Mouse (Mus musculus): ENCODE results near the gene Osbpl10. TPM values are rescaled to one million over a fixed set of nuclear protein-coding genes. Genes with fewer than 3 reads are reported as not detected.

The Osbpl10 gene
- polyA plus RNA-seq, 1 experiment from 2014 or later = 3.6 TPM

DNA sequence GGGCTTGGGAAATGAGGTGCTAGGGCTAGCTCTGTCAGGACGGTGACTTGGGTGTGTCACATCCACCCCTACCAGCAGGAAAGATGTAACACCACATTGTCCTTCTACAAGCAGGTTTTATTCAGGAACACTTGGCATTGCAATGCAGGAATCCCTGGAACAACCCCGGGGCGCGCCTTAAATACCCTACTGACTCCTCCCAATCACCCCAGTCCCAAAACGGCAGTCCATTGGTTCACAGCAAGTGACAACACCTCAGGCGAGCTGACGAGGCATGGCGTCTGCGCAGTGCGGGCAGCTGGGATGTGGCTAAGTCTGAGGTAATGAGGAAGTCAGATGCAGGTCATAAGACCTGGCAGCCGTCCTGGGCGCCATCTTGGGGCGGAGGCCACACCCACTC, 191.2 kb downstream of the Osbpl10 start:
- ATAC-seq (ENCODE audit: insufficient number of reproducible peaks, insufficient read depth, low FRiP score, low TSS enrichment, low read depth) = no peak
- no peaks in the 10 kb centered on the region for H3K36me3 ChIP-seq
- no peak overlapping the region for H3K4me2 ChIP-seq
- no peak overlapping the region for H3K27ac ChIP-seq
- no peaks in the 10 kb centered on the region for H3K9me3 ChIP-seq
- WGBS = 88% methylated on average over 13 of the region's 13 CpGs
- no peak overlapping the region for H3K4me3 ChIP-seq (replicated peaks)
- no peaks in the 10 kb centered on the region for H3K4me1 ChIP-seq (replicated peaks)
- H3K27me3 ChIP-seq = no peaks in the 10 kb centered on the region
- H3K9ac ChIP-seq (replicated peaks) = no peak overlapping the region

DNA sequence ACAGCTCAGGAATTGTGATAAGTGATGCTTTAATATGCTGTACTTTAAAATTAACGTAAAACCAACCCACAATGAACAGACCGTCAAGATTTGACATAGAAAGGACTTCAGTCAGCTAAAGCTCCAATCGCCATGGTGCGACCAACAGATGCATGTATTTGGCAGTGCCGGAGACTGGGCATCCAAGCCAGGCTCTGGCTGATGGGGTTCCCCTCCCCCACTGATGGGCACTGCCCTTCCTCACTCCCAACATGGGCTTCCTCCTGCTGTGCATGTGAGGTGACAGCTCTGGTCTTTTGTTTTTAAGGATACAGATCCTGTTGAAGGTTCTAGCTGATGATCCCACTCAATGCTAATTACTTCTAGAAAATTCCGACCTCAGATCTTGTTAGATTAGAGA, 193.7 kb downstream of the Osbpl10 start:
- Histone ChIP-seq H3K36me3 (no peaks in the 10 kb centered on the region), H3K27me3 (no peaks in the 10 kb centered on the region), H3K9me3 (no peaks in the 10 kb centered on the region), H3K27ac (no peak overlapping the region), H3K4me2 (no peak overlapping the region), H3K4me1 (replicated peaks) (no peaks in the 10 kb centered on the region), H3K4me3 (replicated peaks) (no peak overlapping the region), H3K9ac (replicated peaks) (no peak overlapping the region)
- ATAC-seq (ENCODE audit: insufficient number of reproducible peaks, insufficient read depth, low FRiP score, low TSS enrichment, low read depth) = no peak
- 93% methylated on average over 6 of the region's 6 CpGs for WGBS

DNA sequence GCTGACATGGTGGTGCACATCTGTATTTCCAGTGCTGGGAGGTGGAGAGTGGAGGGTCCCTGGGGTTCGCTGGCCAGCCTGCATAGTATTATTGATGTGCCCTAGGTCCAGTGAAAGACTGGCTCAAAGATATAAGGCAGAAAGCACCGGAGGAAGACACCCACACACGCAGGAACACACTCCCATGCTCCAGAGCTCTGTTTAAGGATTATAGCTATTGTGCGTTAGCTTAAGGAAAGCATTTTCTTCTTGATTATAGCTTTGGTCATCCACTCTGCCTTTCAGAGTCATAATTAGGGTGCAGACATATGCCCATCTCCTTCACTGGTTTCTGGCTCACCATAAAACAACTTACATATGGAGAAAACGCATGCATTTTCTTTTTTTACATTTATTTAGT, 200.8 kb downstream of the Osbpl10 start:
- H3K9ac ChIP-seq (replicated peaks) = no peak overlapping the region
- no peak for ATAC-seq (ENCODE audit: insufficient number of reproducible peaks, insufficient read depth, low FRiP score, low TSS enrichment, low read depth)

DNA sequence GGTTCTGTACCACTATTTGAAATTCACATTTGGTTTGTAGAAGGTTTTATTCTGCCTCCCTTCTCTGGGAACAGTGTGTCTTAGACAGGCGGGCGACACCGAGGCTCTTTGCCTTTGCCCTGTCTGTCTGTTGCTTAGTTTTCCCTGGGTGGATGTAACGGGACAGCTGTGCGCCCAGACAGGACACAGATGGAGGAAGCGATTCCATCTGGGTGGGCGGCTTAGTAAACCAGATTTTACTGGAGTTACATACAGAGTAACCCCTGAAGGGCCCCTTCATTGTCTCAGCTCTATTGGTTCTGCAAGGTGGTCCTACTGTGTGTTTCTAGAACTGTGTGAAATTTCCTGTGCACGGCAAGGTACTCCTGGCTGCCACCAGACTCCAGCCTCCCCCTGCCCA, 201.6 kb downstream of the Osbpl10 start:
- Histone ChIP-seq H3K9ac (replicated peaks) (no peak overlapping the region), H3K27me3 (no peaks in the 10 kb centered on the region), H3K27ac (no peak overlapping the region), H3K9me3 (no peaks in the 10 kb centered on the region), H3K4me2 (no peak overlapping the region), H3K4me3 (replicated peaks) (no peak overlapping the region), H3K36me3 (no peaks in the 10 kb centered on the region), H3K4me1 (replicated peaks) (peaks cover 18% of the 10 kb centered on the region; the same call in 1 of the 2 replicates)
- ATAC-seq (ENCODE audit: insufficient number of reproducible peaks, insufficient read depth, low FRiP score, low TSS enrichment, low read depth) = no peak
- 48% methylated on average over 8 of the region's 8 CpGs for whole genome bisulfite sequencing

More for the DNA sequence above, 200.8 kb downstream of the Osbpl10 start:
- H3K36me3 ChIP-seq = no peaks in the 10 kb centered on the region
- no peak overlapping the region for H3K4me3 ChIP-seq (replicated peaks)
- no peak overlapping the region for H3K4me2 ChIP-seq
- WGBS = 88% methylated on average over 5 of the region's 5 CpGs
- H3K27ac ChIP-seq = no peak overlapping the region
- H3K9me3 ChIP-seq = no peaks in the 10 kb centered on the region
- no peaks in the 10 kb centered on the region for H3K27me3 ChIP-seq
- H3K4me1 ChIP-seq (replicated peaks) = peaks cover 18% of the 10 kb centered on the region; the same call in 1 of the 2 replicates

DNA sequence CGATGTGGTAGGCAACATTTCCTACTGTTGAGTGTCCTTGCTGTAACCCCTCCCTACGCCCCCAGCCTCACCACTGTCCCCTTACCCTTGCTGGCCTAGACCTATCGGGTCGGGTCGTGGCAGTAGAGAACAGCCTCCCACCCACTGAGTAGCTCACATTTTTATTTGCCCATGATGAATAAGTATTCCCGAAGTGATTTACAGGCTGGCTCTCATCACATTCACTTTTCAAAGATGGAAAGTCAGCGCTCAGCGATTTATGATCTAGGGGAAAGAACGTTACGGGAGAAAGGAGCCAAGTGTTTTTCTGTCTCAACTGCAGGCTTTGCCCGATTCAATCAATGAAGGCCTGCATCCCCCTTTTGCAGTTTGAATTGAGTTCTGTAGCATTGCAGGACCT, 208.0 kb downstream of the Osbpl10 start:
- no peak overlapping the region for H3K9ac ChIP-seq (replicated peaks)
- no peak overlapping the region for H3K4me3 ChIP-seq (replicated peaks)
- H3K9me3 ChIP-seq = no peaks in the 10 kb centered on the region
- peaks cover 31% of the 10 kb centered on the region for H3K4me1 ChIP-seq (replicated peaks)
- ATAC-seq (ENCODE audit: insufficient number of reproducible peaks, insufficient read depth, low FRiP score, low TSS enrichment, low read depth) = no peak
- WGBS = 51% methylated on average over 11 of the region's 11 CpGs
- H3K27me3 ChIP-seq = no peaks in the 10 kb centered on the region
- no peak overlapping the region for H3K27ac ChIP-seq
- no peak overlapping the region for H3K4me2 ChIP-seq
- no peaks in the 10 kb centered on the region for H3K36me3 ChIP-seq

DNA sequence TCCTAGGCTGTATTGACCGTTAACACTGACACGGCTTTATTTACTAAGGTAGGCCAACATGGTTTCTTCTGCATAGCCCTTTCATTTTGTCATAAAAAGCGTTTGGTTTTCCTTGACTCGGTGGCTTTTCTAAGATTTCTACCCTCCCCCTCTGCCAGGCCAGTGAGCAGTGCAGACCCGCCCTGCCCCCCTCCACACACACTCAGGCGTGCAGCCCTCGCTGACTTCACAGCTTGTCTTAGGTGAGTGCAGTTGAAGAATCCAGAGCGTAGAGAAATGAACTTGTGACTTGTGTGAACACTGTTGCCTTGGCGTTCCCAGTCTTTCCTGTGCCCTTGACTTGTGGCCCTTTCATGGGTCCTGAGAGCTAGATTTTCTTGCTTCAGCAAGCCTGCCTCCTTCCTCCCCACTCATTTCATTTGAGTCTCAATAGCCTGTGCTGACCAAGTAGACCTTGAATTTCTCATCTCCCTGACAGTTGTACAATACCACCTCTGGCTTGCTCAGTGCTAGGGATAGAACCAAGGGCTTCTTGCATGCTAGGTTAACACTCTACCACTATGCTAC, 212.1 kb downstream of the Osbpl10 start:
- H3K4me2 ChIP-seq = no peak overlapping the region
- H3K27ac ChIP-seq = no peak overlapping the region
- H3K9ac ChIP-seq (replicated peaks) = no peak overlapping the region
- no peak overlapping the region for H3K4me3 ChIP-seq (replicated peaks)
- no peaks in the 10 kb centered on the region for H3K36me3 ChIP-seq
- ATAC-seq (ENCODE audit: insufficient number of reproducible peaks, insufficient read depth, low FRiP score, low TSS enrichment, low read depth) = no peak
- WGBS = 31% methylated on average over 9 of the region's 9 CpGs
- no peaks in the 10 kb centered on the region for H3K27me3 ChIP-seq
- H3K4me1 ChIP-seq (replicated peaks) = peaks cover 36% of the 10 kb centered on the region
- peaks cover 3% of the 10 kb centered on the region; the same call in 1 of the 2 replicates for H3K9me3 ChIP-seq

DNA sequence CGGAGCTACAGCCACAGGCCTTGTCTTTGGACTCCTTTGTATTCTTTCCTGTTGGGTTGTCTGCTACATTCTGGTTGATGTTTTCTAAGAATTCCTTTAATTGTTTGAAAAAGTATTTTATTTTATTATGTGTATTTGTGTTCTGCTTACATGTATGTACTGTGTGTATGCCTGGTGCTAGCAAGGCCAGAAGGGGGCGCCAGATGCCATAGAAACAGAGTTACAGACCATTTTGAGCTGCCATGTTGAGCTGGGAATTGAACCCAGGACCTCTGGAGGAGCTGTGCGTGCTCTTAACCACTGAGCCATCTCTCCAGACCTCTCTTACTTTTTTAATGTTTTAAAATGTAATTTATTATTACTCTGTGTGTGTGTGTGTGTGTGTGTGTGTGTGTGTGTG, 214.5 kb downstream of the Osbpl10 start:
- no peak overlapping the region for H3K27ac ChIP-seq
- H3K36me3 ChIP-seq = no peaks in the 10 kb centered on the region
- no peak overlapping the region for H3K4me3 ChIP-seq (replicated peaks)
- no peaks in the 10 kb centered on the region for H3K27me3 ChIP-seq
- no peak for ATAC-seq (ENCODE audit: insufficient number of reproducible peaks, insufficient read depth, low FRiP score, low TSS enrichment, low read depth)
- peaks cover 3% of the 10 kb centered on the region; the same call in 1 of the 2 replicates for H3K9me3 ChIP-seq
- WGBS = 77% methylated on average over 3 of the region's 3 CpGs
- peaks cover 26% of the 10 kb centered on the region for H3K4me1 ChIP-seq (replicated peaks)
- no peak overlapping the region for H3K4me2 ChIP-seq
- H3K9ac ChIP-seq (replicated peaks) = no peak overlapping the region

DNA sequence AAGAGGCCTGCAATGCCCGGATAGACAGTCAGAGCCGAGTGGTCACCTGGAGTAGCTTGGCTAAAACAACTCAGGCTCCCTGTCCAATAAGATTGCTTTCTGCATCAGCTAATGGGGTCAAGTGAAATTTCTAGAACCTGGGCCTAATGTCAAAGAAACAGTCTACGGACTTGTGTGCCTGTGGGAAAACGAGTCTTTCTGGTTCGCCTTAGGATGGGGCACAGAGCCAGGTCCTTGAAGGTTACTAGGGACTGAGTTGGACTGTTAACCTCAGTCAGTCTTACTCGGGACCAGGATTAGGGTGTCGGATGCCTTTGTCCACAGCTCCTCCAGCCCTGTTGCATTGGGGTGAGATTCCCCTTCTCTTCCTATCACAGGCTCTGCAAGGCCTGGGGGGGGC, 218.7 kb downstream of the Osbpl10 start:
- no peak for ATAC-seq (ENCODE audit: insufficient number of reproducible peaks, insufficient read depth, low FRiP score, low TSS enrichment, low read depth)
- no peak overlapping the region for H3K27ac ChIP-seq
- 76% methylated on average over 7 of the region's 7 CpGs for WGBS
- peaks cover 9% of the 10 kb centered on the region for H3K4me1 ChIP-seq (replicated peaks)
- no peaks in the 10 kb centered on the region for H3K36me3 ChIP-seq
- H3K9me3 ChIP-seq = peaks cover 3% of the 10 kb centered on the region; the same call in 1 of the 2 replicates
- no peaks in the 10 kb centered on the region for H3K27me3 ChIP-seq
- no peak overlapping the region for H3K9ac ChIP-seq (replicated peaks)
- no peak overlapping the region for H3K4me3 ChIP-seq (replicated peaks)
- H3K4me2 ChIP-seq = no peak overlapping the region

DNA sequence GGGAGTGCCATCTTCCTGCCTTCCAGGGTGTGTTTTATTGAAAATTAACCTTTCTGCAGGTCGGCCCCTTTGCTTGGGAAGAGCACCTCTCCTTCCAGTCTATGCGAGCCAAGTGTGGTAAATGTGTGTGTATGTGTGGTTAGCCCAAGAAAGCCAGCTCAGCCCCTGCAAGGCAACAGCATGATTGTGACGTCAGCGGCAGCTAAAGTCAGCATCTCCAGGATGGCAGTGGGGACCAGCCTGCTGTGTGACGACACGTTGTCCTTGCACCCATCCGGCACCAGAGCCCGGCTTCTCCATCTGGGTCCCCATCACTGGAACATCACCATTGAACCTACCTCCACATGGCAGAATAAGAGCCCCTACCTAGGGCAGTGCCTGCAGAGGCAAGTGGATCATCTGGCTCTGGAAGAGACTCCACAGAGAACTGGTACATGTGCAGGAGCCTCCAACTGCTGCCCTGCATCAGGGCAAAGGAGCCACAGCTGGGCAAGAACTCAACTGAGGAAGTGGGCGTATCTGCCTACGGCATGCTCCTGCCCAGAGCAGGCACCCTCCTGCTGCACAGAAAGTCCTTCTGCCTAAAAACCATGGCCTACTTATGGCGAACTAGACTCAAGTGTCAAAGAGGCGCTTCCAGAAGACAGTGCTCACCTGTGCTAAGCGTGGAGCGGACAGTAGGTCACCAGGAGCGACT, 221.9 kb downstream of the Osbpl10 start:
- no peak for ATAC-seq (ENCODE audit: insufficient number of reproducible peaks, insufficient read depth, low FRiP score, low TSS enrichment, low read depth)
- no peak overlapping the region for H3K9ac ChIP-seq (replicated peaks)
- no peaks in the 10 kb centered on the region; the same call in 1 of the 2 replicates for H3K27me3 ChIP-seq
- H3K9me3 ChIP-seq = no peaks in the 10 kb centered on the region
- no peak overlapping the region for H3K4me3 ChIP-seq (replicated peaks)
- no peak overlapping the region for H3K27ac ChIP-seq
- H3K4me2 ChIP-seq = no peak overlapping the region
- no peaks in the 10 kb centered on the region for H3K36me3 ChIP-seq
- peaks cover 12% of the 10 kb centered on the region for H3K4me1 ChIP-seq (replicated peaks)
- 92% methylated on average over 15 of the region's 15 CpGs for WGBS

DNA sequence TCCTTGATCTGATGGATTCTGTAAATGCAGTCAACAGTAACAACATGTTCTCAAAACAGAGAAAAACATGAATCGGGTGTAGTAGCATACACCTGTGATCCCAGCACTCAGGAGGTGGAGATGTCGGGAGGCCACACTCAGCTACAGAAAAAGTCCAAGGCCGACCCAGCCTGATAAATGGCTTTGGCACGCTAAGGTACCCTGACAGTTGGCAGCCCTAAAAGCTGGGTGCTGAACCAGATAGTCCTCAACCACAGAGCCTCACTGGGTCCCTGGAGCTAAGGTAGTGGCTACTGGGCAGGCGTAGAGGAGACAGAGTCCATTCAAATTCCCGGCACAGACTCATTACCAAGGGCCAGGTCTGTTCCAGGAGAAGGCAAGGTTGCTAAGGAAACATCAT, 222.9 kb downstream of the Osbpl10 start:
- H3K4me3 ChIP-seq (replicated peaks) = no peak overlapping the region
- no peaks in the 10 kb centered on the region for H3K36me3 ChIP-seq
- H3K9me3 ChIP-seq = no peaks in the 10 kb centered on the region
- no peak overlapping the region for H3K4me2 ChIP-seq
- no peak overlapping the region for H3K27ac ChIP-seq
- no peak overlapping the region for H3K9ac ChIP-seq (replicated peaks)
- WGBS = 78% methylated on average over 6 of the region's 6 CpGs
- ATAC-seq (ENCODE audit: insufficient number of reproducible peaks, insufficient read depth, low FRiP score, low TSS enrichment, low read depth) = no peak
- no peaks in the 10 kb centered on the region; the same call in 1 of the 2 replicates for H3K27me3 ChIP-seq
- H3K4me1 ChIP-seq (replicated peaks) = peaks cover 17% of the 10 kb centered on the region

DNA sequence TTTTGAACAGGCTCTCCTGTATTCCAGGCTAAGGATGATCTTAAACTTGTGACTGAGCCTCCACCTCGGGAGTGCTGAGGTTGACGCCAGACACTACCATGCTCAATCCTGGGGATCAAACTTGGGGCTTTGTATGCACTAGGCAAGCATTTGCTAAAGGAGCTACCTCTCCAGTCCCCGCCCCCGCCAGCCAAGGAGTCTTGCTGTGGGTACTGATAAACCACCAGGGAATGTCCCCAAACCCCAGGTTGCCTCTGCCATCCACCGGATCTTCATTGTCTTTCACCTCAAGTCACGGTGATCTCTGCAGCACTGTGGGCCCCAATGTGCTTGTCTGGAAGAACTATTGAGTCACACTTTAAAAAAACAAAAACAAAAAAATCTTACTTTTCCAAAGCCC, 224.8 kb downstream of the Osbpl10 start:
- no peak for ATAC-seq (ENCODE audit: insufficient number of reproducible peaks, insufficient read depth, low FRiP score, low TSS enrichment, low read depth)
- no peaks in the 10 kb centered on the region for H3K9me3 ChIP-seq
- H3K4me3 ChIP-seq (replicated peaks) = no peak overlapping the region
- H3K27ac ChIP-seq = no peak overlapping the region
- no peaks in the 10 kb centered on the region for H3K36me3 ChIP-seq
- 63% methylated on average over 6 of the region's 6 CpGs for WGBS
- no peak overlapping the region for H3K4me2 ChIP-seq
- no peak overlapping the region for H3K9ac ChIP-seq (replicated peaks)
- no peaks in the 10 kb centered on the region; the same call in 1 of the 2 replicates for H3K27me3 ChIP-seq
- H3K4me1 ChIP-seq (replicated peaks) = peaks cover 18% of the 10 kb centered on the region

Measured in limb, embryonic 12.5 days (tissue).